In the genomic region with DNA sequence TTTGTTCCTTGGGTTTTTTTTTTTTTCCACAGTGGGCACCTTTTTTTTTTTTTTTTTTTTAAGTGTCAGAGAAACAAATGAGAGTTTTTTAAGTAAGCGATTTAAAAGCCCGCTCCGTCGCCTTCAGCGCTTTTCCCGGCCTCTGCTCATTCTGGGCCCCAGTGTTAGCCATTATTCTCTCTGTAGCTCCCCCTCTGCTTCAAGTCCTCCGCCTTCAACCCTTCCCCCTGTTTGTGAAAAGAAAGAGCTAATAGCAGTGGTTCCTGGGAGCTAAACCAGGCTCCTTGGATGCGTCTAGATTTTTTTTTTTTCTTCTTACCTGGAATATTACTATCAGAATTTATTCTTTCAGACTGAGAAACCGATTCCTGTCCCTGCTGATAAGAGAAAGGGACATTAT, we compare ENCODE assay signal across 11 mouse cellular contexts. TPM values are rescaled to one million over a fixed set of nuclear protein-coding genes. Genes with fewer than 3 reads are reported as not detected.
DNase-seq lines count a peak whose midpoint lies in the region; ATAC-seq and TF ChIP-seq lines count a peak whose summit lies in the region.
"Had no signal": no experiment of that assay in that cellular context is flagged by ENCODE, and none has a peak within 500 bp of the region (broad histone marks: within the 10 kb centered on the region; RNA-seq: fewer than 3 reads in every experiment).

No protein-coding gene starts in this region.

- no peak for DNase-seq in gastrocnemius, adult 2 months
- DNase-seq in gastrocnemius, postnatal 25 days: no peak
- DNase-seq in brain, embryonic 14.5 days (ENCODE audit: low read depth): peak; percentile 69
- DNase-seq in forebrain, embryonic 14.5 days (ENCODE audit: low spot score): peak; percentile 29
- DNase-seq in left cerebral cortex, adult 18-20 months (ENCODE audit: low spot score in 2 of 2): no peak
- DNase-seq in gastrocnemius, adult 18-20 months (ENCODE audit: low spot score): no peak
- DNase-seq: cerebellum, adult 11-12 months; lung, postnatal 14 days had no signal

- 0 out of 2 replicates have a peak overlapping the region, but pooled peaks have one; percentile 7 for H3K4me2 ChIP-seq in forebrain, embryonic 14.5 days (ENCODE audit: low read length)
- peak overlapping the region; percentile 25; the same call in 1 of the 2 replicates for H3K4me2 ChIP-seq in midbrain, embryonic 13.5 days (replicated peaks)
- H3K4me2 ChIP-seq in kidney, embryonic 14.5 days (replicated peaks; ENCODE audit: low read depth, low read length): no peak overlapping the region
- H3K4me2 ChIP-seq: liver, embryonic 12.5 days had no signal

- H3K27ac ChIP-seq in gastrocnemius, adult 2 months: peak overlapping the region; percentile 48
- no peak overlapping the region for H3K27ac ChIP-seq in forebrain, embryonic 14.5 days (ENCODE audit: low read depth, low read length)
- H3K27ac ChIP-seq in midbrain, embryonic 13.5 days: 0 out of 2 replicates have a peak overlapping the region, but pooled peaks have one; percentile 53
- H3K27ac ChIP-seq in kidney, embryonic 14.5 days (ENCODE audit: low read depth, low read length): no peak overlapping the region
- H3K27ac ChIP-seq: liver, embryonic 12.5 days had no signal

- no peak overlapping the region for H3K4me3 ChIP-seq in gastrocnemius, adult 2 months
- no peak overlapping the region for H3K4me3 ChIP-seq in forebrain, embryonic 14.5 days (ENCODE audit: low read depth, low read length)
- H3K4me3 ChIP-seq in midbrain, embryonic 13.5 days (replicated peaks): no peak overlapping the region
- H3K4me3 ChIP-seq in kidney, embryonic 14.5 days (ENCODE audit: low read length): no peak overlapping the region
- H3K4me3 ChIP-seq: liver, embryonic 12.5 days had no signal

- no peaks in the 10 kb centered on the region for H3K27me3 ChIP-seq in forebrain, embryonic 14.5 days (replicated peaks; ENCODE audit: control insufficient read depth, insufficient read depth, low read length)
- H3K27me3 ChIP-seq in midbrain, embryonic 13.5 days: no peaks in the 10 kb centered on the region
- H3K27me3 ChIP-seq in kidney, embryonic 14.5 days (ENCODE audit: control insufficient read depth, insufficient read depth, low read length): no peaks in the 10 kb centered on the region
- H3K27me3 ChIP-seq: liver, embryonic 12.5 days had no signal

- WGBS in forebrain, embryonic 14.5 days: 11% methylated on average over 9 of the region's 9 CpGs
- 14% methylated on average over 9 of the region's 9 CpGs for WGBS in midbrain, embryonic 13.5 days
- WGBS in kidney, embryonic 14.5 days: 50% methylated on average over 9 of the region's 9 CpGs

- H3K9ac ChIP-seq in forebrain, embryonic 14.5 days (ENCODE audit: low read length): 0 out of 2 replicates have a peak overlapping the region, but pooled peaks have one; percentile 13
- H3K9ac ChIP-seq in midbrain, embryonic 13.5 days (replicated peaks): no peak overlapping the region; the same call in none of the 2 replicates
- no peak overlapping the region for H3K9ac ChIP-seq in kidney, embryonic 14.5 days (ENCODE audit: low read depth, low read length)
- H3K9ac ChIP-seq: liver, embryonic 12.5 days had no signal

- intact Hi-C loops in gastrocnemius, adult 2 months (cut with DNase I): loop anchor here (5.0 kb wide), 1 partner anchor 298 kb away; a partner anchor contains a TSS

- ATAC-seq in forebrain, embryonic 14.5 days: 0 out of 2 replicates have a peak, but pooled peaks have one; percentile 44
- ATAC-seq in midbrain, embryonic 13.5 days: 0 out of 2 replicates have a peak, but pooled peaks have one; percentile 48
- ATAC-seq in kidney, embryonic 14.5 days (ENCODE audit: low FRiP score, low TSS enrichment): no peak
- ATAC-seq: liver, embryonic 12.5 days had no signal

- no peaks in the 10 kb centered on the region for H3K9me3 ChIP-seq in forebrain, embryonic 14.5 days (replicated peaks; ENCODE audit: control insufficient read depth, low read length)
- no peaks in the 10 kb centered on the region for H3K9me3 ChIP-seq in midbrain, embryonic 13.5 days
- no peaks in the 10 kb centered on the region for H3K9me3 ChIP-seq in kidney, embryonic 14.5 days (ENCODE audit: control insufficient read depth, low read length)
- H3K9me3 ChIP-seq: liver, embryonic 12.5 days had no signal

- 0 out of 2 replicates have a peak, but pooled peaks cover 3% of the 10 kb centered on the region for H3K4me1 ChIP-seq in forebrain, embryonic 14.5 days (ENCODE audit: control insufficient read depth, insufficient read depth, low read length)
- peaks cover 16% of the 10 kb centered on the region for H3K4me1 ChIP-seq in midbrain, embryonic 13.5 days (replicated peaks)
- no peaks in the 10 kb centered on the region for H3K4me1 ChIP-seq in kidney, embryonic 14.5 days (ENCODE audit: control insufficient read depth, insufficient read depth, low read length)

- TF ChIP-seq POLR2A in brain, embryonic 14.5 days (IDR thresholded peaks at IDR 0.05; ENCODE audit: borderline replicate concordance, extremely low read depth, insufficient read depth, insufficient read length, poor library complexity, severe bottlenecking): no peak

- no peaks in the 10 kb centered on the region for H3K36me3 ChIP-seq in forebrain, embryonic 14.5 days (ENCODE audit: control insufficient read depth, insufficient read depth, low read length)
- no peaks in the 10 kb centered on the region for H3K36me3 ChIP-seq in midbrain, embryonic 13.5 days
- no peaks in the 10 kb centered on the region for H3K36me3 ChIP-seq in kidney, embryonic 14.5 days (ENCODE audit: control insufficient read depth, insufficient read depth, low read length)
- H3K36me3 ChIP-seq: liver, embryonic 12.5 days had no signal

- no peak for TF ChIP-seq CTCF in gastrocnemius, adult 2 months (IDR thresholded peaks at IDR 0.05)
- no peak for TF ChIP-seq CTCF in brain, embryonic 14.5 days (IDR thresholded peaks at IDR 0.05; ENCODE audit: borderline replicate concordance, extremely low read depth, insufficient read depth, insufficient read length)

RNA-seq across cellular contexts. Expression of a gene that starts 54.9 kb away (rescaled TPM):
- 10 to 100 TPM; 10.2 to 11.9 TPM for total RNA-seq in gastrocnemius, adult 2 months (2021)
- total RNA-seq in gastrocnemius, postnatal 25 days (2021): 1 to 10 TPM; 6.0 to 6.5 TPM
- 6.4 and 6.6 TPM in 2 replicates for polyA plus RNA-seq in brain, embryonic 14.5 days (2012; rRNA removed)
- polyA plus RNA-seq in forebrain, embryonic 14.5 days (2014; fragmentation: Nextera tagmentation; extraction: Ambion mirVana): 10.5 and 12.5 TPM in 2 replicates
- polyA plus RNA-seq in midbrain, embryonic 13.5 days (2015; fragmentation: Nextera tagmentation; extraction: Ambion mirVana): 12.9 and 13.0 TPM in 2 replicates
- total RNA-seq in left cerebral cortex, adult 18-20 months (2021): 1 to 10 TPM; 5.7 to 6.8 TPM
- 10 to 100 TPM; 10.9 to 11.0 TPM for total RNA-seq in gastrocnemius, adult 18-20 months (2021)
- polyA plus RNA-seq in kidney, embryonic 14.5 days (2014; fragmentation: Nextera tagmentation; extraction: Ambion mirVana): 20.2 and 21.9 TPM in 2 replicates

RNA-seq across cellular contexts. Expression of a gene that starts 55.1 kb away (rescaled TPM):
- total RNA-seq in gastrocnemius, adult 2 months (2021): 10 to 100 TPM; 52.0 to 60.6 TPM
- total RNA-seq in gastrocnemius, postnatal 25 days (2021): 10 to 100 TPM; 39.6 to 39.8 TPM
- 66.8 and 67.9 TPM in 2 replicates for polyA plus RNA-seq in brain, embryonic 14.5 days (2012; rRNA removed)
- polyA plus RNA-seq in forebrain, embryonic 14.5 days (2014; fragmentation: Nextera tagmentation; extraction: Ambion mirVana): 61.7 and 64.5 TPM in 2 replicates
- 64.7 and 66.5 TPM in 2 replicates for polyA plus RNA-seq in midbrain, embryonic 13.5 days (2015; fragmentation: Nextera tagmentation; extraction: Ambion mirVana)
- total RNA-seq in left cerebral cortex, adult 18-20 months (2021): 10 to 100 TPM; 75.9 to 77.8 TPM
- total RNA-seq in gastrocnemius, adult 18-20 months (2021): 10 to 100 TPM; 55.8 to 58.1 TPM
- polyA plus RNA-seq in kidney, embryonic 14.5 days (2014; fragmentation: Nextera tagmentation; extraction: Ambion mirVana): 138 and 155 TPM in 2 replicates

Comparison
In these comparisons a context has a peak if more than half of its experiments do, and no peak if none do; other contexts are left out.
1. DNase-seq: peak in brain, embryonic 14.5 days (single experiment) and forebrain, embryonic 14.5 days (single experiment); none in gastrocnemius, adult 2 months (single experiment), gastrocnemius, postnatal 25 days (single experiment), left cerebral cortex, adult 18-20 months (0 of 2) and gastrocnemius, adult 18-20 months (single experiment).
2. H3K27ac ChIP-seq: peak in gastrocnemius, adult 2 months (single experiment) and midbrain, embryonic 13.5 days (single experiment); none in forebrain, embryonic 14.5 days (single experiment) and kidney, embryonic 14.5 days (single experiment).